Mouse (Mus musculus): ENCODE data around the gene Abca12. TPM values are rescaled to one million over a fixed set of nuclear protein-coding genes. Genes with fewer than 3 reads are reported as not detected.

Abca12 gene
- total RNA-seq, 2 experiments from 2014 or later, result not detected

DNA sequence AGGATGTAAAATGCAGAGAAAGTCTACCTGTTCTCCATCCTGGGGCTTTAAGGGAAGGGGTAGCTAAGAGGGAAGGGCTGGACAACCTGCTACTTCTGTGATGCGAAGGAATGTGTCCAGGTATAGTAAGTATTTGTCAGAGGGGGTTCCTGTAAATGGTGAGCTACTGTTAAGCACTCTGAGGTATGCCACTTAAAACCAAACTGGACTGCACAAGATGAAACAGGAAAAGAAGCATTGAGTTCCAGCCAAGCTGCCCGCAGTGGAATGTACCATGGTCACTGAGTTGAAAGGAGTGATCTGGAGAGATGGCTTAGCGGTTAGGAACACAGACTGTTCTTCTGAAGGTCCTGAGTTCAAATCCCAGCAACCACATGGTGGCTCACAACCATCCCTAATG, 179.4 kb downstream of the Abca12 start:
- intact Hi-C loops (cut with DNase I), result no loop called here
- TF ChIP-seq CTCF (IDR thresholded peaks at IDR 0.05), result no peak
- Histone ChIP-seq H3K4me3 (no peak overlapping the region), H3K27ac (no peak overlapping the region)
- DNase-seq, result no peak

DNA sequence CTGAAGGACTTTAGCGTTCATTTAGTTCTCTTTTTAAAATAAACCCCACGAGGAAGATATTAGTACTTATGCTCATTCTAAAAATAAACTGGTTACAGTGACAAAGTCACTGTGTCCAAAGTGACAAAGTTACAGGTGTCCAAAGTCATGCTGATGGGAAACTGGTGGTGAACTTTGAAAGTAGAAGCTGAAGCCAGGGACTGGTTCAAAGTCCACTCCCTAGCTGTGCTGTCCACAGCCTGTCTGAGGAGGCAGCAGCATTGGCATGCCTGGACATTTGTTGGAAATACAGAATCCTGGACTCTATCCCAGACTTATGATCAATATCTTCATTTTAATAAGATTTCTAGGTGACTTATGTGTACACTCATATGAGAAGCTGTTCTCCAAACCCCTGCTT, 183.5 kb downstream of the Abca12 start:
- H3K4me3 ChIP-seq, result no peak overlapping the region
- TF ChIP-seq CTCF (IDR thresholded peaks at IDR 0.05), result no peak
- no peak for DNase-seq
- intact Hi-C loops (cut with DNase I), result no loop called here
- no peak overlapping the region for H3K27ac ChIP-seq

DNA sequence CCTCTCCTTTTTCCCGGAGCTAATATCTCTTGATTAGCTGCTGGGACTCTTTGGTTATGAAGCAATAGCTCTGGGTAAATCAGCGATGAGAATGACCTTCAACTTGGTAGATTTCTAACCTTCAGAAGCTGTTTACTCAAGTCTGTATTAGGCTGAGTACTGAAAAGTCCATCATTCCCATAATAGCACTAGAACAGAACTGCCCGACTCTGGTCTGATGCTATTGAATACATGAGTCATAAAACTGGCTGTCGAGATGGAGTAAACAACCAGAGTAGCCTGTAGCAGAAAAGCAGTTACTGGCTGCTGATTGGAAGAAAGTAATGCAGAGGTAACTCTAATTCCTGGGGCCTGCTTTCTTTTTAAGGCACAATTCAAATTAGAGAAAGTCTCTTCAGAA, 211.1 kb downstream of the Abca12 start:
- no peak for TF ChIP-seq CTCF (IDR thresholded peaks at IDR 0.05)
- DNase-seq, result no peak
- intact Hi-C loops (cut with DNase I), result no loop called here
- Histone ChIP-seq H3K27ac (no peak overlapping the region), H3K4me3 (no peak overlapping the region)

DNA sequence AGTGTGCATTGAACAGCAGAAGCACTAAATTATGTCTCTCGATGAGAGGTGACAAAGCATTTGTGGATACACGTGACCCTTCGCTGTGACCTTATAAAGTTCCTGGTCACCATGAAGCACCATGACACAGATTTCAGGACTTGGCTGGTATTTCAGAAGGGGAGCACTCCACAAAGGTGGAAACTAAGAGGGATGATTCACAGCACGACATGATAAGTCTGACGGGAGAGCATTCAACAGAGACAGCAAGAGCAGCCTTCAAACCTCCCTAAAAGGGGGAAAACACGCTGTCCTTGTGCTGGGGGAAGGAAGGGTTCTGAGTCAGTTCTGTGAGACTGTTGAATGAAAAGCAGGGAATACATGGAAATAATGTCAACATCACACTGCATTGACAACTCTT, 218.5 kb downstream of the Abca12 start:
- no peak overlapping the region for H3K27ac ChIP-seq
- no peak for DNase-seq
- no peak overlapping the region for H3K4me3 ChIP-seq
- intact Hi-C loops (cut with DNase I), result no loop called here
- TF ChIP-seq CTCF (IDR thresholded peaks at IDR 0.05), result no peak

DNA sequence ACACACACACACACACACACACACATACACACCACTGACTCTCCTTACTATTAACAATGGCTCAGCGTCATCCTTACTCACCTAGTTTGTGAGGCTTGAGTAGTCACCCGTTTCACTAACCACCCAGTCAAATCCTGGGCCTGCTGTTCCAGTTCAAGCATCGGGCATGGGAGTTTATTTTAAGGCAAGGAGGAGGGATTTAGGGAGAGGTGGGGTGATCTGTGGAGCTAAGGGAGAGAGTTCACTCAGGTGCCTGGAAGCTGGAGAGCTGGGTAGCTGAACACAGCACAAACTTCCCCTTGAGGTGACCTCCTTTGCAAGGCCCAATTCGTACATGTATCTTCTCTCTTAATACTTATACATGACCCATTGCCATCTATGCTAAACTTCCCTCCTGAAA, 219.4 kb downstream of the Abca12 start:
- TF ChIP-seq CTCF (IDR thresholded peaks at IDR 0.05), result no peak
- H3K4me3 ChIP-seq, result no peak overlapping the region
- no peak for DNase-seq
- no peak overlapping the region for H3K27ac ChIP-seq
- intact Hi-C loops (cut with DNase I), result no loop called here

GRCm38 (mm10) chr1:71193931-71194330, 220.8 kb downstream of the Abca12 start:
- intact Hi-C loops (cut with DNase I), result no loop called here
- H3K27ac ChIP-seq, result no peak overlapping the region

More at GRCm38 (mm10) chr1:71193931-71194330, 220.8 kb downstream of the Abca12 start:
- DNase-seq, result no peak
- no peak overlapping the region for H3K4me3 ChIP-seq
- no peak for TF ChIP-seq CTCF (IDR thresholded peaks at IDR 0.05)

Other genes with a start within 250 kb of the Abca12 start
- gene Atic, start 142.2 kb upstream of the Abca12 start, total RNA-seq (2021), result 10 to 100 TPM; 23.9 to 24.9 TPM
- 10 to 100 TPM; 35.2 to 63.1 TPM for gene Fn1, start 238.3 kb upstream of the Abca12 start, total RNA-seq (2021)

Data from gastrocnemius, adult 2 months (tissue).